Mouse (Mus musculus): ENCODE results near the gene Ccnd3. TPM values are rescaled to one million over a fixed set of nuclear protein-coding genes. Genes with fewer than 3 reads are reported as not detected.

The Ccnd3 gene
- polyA plus RNA-seq, 1 experiment from 2014 or later, result 59.8 TPM

DNA sequence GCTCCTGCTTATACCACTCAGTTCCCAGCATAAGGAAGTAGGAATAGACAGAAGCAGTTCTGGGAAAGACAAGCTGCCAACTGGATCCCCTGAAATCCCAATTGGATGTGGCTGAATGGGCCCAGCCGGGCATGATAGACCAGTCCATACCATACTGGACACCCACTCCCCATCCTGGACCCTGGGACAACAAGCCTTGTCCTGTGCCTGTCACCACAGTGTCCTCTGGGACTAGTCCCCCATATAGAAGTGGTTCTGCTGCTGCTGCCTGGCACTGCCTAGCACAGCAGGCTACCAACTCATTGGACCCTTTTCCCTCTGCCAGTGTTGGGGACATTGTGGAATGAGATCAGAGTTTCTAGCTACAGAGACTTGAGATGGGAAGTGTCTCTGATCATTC is 1.2 kb downstream of the Ccnd3 start:
- peaks cover 17% of the 10 kb centered on the region for H3K4me1 ChIP-seq
- H3K4me2 ChIP-seq (replicated peaks), result no peak overlapping the region
- H3K9ac ChIP-seq (replicated peaks), result no peak overlapping the region
- ATAC-seq (replicated peaks), result no peak
- no peak overlapping the region for H3K4me3 ChIP-seq
- H3K9me3 ChIP-seq, result no peaks in the 10 kb centered on the region
- no peak overlapping the region for H3K27ac ChIP-seq (replicated peaks)
- WGBS, result 86% methylated on average over 1 of the region's 1 CpGs
- no peaks in the 10 kb centered on the region for H3K36me3 ChIP-seq
- H3K27me3 ChIP-seq, result no peaks in the 10 kb centered on the region; the same call in 1 of the 2 replicates

DNA sequence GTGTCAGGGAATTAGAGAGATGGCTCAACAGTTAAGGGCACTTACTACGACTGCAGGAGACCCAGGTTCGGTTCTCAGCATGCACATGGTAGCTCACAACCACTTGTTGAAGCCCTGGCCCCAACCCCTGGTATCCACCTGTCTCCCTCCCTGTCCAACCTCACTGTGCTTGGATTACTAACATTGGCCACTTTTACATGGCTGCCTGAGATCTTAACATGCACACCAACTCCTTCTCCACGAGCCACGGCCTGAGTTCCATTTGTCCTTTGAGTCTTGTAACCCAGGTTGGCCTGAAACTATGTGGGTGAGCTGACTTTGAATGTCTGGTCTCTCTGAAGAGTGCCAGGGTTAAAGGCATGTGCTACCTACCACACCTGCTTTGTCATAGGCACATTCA is 1.8 kb downstream of the Ccnd3 start:
- Histone ChIP-seq H3K9ac (replicated peaks) (no peak overlapping the region), H3K36me3 (no peaks in the 10 kb centered on the region), H3K27ac (replicated peaks) (no peak overlapping the region), H3K4me3 (no peak overlapping the region), H3K4me1 (peaks cover 17% of the 10 kb centered on the region), H3K27me3 (no peaks in the 10 kb centered on the region; the same call in 1 of the 2 replicates), H3K9me3 (no peaks in the 10 kb centered on the region), H3K4me2 (replicated peaks) (no peak overlapping the region)
- ATAC-seq (replicated peaks), result no peak
- 92% methylated on average over 4 of the region's 4 CpGs for WGBS

DNA sequence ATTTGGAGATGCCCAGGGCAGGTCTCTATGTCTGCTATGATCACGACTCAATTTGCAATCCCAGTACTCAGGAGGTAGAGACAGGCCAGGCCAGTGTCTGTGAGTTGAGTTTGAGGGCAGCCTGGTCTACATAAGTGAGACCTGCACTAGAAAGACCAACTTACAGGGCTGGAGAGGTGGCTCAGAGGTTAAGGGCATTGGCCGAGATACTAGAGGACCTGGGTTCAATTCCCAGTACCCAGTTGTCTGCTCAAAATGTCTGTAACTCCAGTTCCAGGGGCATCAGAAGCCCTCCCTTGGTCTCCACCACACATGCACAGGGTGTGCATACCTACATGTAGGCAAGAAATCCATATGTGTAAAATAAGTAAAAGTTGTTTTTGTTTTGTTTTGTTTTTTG is 2.7 kb downstream of the Ccnd3 start:
- Histone ChIP-seq H3K4me3 (no peak overlapping the region), H3K9me3 (no peaks in the 10 kb centered on the region), H3K4me2 (replicated peaks) (no peak overlapping the region), H3K27me3 (no peaks in the 10 kb centered on the region; the same call in 1 of the 2 replicates), H3K36me3 (no peaks in the 10 kb centered on the region), H3K4me1 (peaks cover 17% of the 10 kb centered on the region), H3K9ac (replicated peaks) (no peak overlapping the region), H3K27ac (replicated peaks) (no peak overlapping the region)
- no peak for ATAC-seq (replicated peaks)
- whole genome bisulfite sequencing, result 87% methylated on average over 2 of the region's 2 CpGs

GRCm38 (mm10) chr17:47508012-47508608 is 3.3 kb downstream of the Ccnd3 start:
- 43% methylated on average over 12 of the region's 12 CpGs for WGBS
- no peak overlapping the region for H3K4me3 ChIP-seq
- no peaks in the 10 kb centered on the region; the same call in 1 of the 2 replicates for H3K27me3 ChIP-seq
- ATAC-seq (replicated peaks), result no peak
- H3K27ac ChIP-seq (replicated peaks), result no peak overlapping the region
- H3K9me3 ChIP-seq, result no peaks in the 10 kb centered on the region
- H3K4me1 ChIP-seq, result peaks cover 17% of the 10 kb centered on the region
- no peaks in the 10 kb centered on the region for H3K36me3 ChIP-seq
- H3K4me2 ChIP-seq (replicated peaks), result no peak overlapping the region
- no peak overlapping the region for H3K9ac ChIP-seq (replicated peaks)

DNA sequence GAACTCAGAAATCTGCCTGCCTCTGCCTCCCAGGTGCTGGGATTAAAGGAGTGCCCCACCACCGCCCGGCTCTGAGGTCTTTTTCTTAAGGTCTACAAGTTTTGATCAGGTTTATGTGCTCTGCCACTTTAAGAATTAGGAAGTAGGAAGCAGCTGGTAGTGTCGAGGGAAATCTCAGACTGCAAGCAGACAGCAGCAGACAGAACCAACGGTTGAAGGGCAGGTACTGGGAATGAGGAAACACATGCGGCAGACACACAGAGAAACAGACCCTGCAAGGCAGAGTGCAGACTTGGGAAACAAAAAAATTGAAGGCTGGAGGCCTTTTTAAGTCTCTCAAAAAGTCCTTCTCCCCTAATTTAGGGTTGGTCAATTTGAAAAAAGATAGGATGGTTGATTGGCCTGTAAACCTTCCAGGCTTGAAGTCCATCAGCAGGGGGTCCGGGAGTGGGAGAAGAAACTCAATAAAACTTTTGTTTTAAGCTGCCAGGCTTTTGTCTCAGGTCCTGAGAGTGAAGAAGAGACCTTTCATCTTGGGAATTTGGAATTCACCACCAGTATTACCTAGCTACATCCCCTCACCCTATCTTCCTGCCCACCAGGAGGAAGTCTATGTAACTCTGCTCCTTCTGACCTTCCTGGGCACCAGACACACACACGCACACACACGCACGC is 4.3 kb downstream of the Ccnd3 start:
- 58% methylated on average over 9 of the region's 9 CpGs for WGBS
- ATAC-seq (replicated peaks), result no peak
- Histone ChIP-seq H3K4me3 (no peak overlapping the region), H3K27me3 (no peaks in the 10 kb centered on the region; the same call in 1 of the 2 replicates), H3K36me3 (no peaks in the 10 kb centered on the region), H3K4me2 (replicated peaks) (no peak overlapping the region), H3K9ac (replicated peaks) (no peak overlapping the region; the same call in 1 of the 2 replicates), H3K27ac (replicated peaks) (no peak overlapping the region), H3K9me3 (no peaks in the 10 kb centered on the region), H3K4me1 (peaks cover 17% of the 10 kb centered on the region)

DNA sequence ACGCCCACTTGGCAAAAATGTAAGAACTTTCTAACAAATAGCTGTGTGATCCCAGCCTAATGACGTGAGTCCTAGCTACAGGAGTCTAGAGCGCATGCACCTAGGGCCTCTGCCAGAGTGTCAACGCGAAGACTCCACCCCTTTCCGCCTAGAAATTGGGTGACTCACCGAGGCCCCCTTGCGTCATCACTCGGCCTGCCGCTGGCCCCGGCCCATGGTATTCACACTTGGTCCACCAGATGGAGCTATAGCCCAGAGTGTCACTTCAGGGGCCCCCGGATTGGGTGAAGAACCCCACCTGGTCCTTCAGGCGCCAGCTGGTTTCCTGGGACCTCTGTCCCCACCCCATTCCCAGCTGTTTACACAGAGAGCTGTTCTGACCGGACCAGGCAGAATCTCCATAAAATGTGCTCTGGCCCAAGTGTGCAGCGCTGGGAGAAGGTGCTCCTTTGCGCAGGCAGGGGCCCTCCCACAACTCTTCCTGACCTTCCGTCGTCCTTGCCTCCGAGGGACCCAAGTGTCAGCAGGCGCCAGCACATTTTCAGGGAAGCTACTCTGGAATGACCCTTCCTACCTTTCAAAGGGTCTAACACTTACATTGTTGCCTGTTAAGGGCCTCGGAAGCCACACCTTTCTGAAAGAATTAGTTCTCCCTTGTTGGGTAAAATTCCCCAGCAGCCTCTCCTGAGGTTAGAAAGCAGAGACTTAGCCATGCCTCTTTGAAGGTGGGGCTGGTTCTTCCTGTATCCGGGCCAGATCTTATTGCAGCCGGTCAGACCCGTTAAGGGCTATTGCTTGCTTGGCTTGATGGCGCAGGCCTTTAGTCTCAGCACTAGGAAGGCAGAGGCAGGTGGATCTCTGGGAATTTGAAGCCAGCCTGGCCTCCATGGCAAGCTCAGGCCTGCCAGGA is 6.5 kb downstream of the Ccnd3 start:
- Histone ChIP-seq H3K4me3 (peak overlapping the region; percentile 6; the same call in 1 of the 2 replicates), H3K9me3 (no peaks in the 10 kb centered on the region), H3K4me1 (peaks cover 13% of the 10 kb centered on the region), H3K27ac (replicated peaks) (peak overlapping the region; percentile 49; the same call in 1 of the 2 replicates), H3K4me2 (replicated peaks) (peak overlapping the region; percentile 28), H3K36me3 (no peaks in the 10 kb centered on the region), H3K9ac (replicated peaks) (no peak overlapping the region), H3K27me3 (no peaks in the 10 kb centered on the region)
- peak; percentile 85 for ATAC-seq (replicated peaks)
- WGBS, result 19% methylated on average over 25 of the region's 25 CpGs

DNA sequence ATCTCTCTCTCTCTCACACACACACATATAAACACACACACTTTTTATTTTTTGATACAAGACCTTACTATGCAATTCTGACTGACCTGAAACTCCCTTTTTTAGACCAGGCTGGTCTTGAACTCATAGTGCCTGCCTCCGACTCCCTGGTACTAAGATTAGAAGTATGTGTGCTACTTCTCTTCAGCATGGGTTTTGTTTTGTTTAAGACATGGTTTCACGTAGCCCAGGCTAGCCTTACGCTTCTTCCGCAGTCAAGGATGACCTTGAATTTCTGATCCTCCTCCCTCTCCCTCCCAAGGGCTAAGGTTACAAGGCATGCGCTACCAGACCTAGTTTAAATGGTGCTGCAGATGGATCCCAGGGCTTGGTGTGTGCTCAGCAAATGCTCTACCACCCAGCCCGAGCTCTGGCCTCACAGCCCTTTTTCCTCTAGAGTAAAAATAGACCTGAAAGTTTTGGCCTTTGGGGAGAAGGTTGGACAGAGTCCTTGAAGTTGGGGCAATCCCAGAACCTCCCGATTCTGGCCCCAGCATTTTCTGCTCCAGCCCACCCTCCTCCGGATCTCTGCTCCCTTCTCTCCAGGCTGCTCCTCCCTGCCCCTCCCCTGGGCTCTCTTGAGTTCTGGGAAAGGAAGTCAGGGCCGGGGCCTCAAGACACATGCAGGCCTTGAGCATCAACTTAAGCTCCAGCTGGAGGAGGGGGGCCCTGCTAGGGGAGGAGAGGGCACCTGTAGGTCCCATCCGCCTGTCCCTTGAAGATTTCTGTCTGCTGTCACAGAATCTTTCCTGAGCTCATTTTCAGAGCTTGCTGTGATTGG is 8.3 kb downstream of the Ccnd3 start:
- peaks cover 9% of the 10 kb centered on the region for H3K4me1 ChIP-seq
- no peaks in the 10 kb centered on the region for H3K9me3 ChIP-seq
- no peak overlapping the region for H3K27ac ChIP-seq (replicated peaks)
- no peak for ATAC-seq (replicated peaks)
- no peaks in the 10 kb centered on the region for H3K36me3 ChIP-seq
- H3K27me3 ChIP-seq, result no peaks in the 10 kb centered on the region
- H3K4me2 ChIP-seq (replicated peaks), result no peak overlapping the region
- WGBS, result 74% methylated on average over 10 of the region's 10 CpGs
- no peak overlapping the region for H3K4me3 ChIP-seq
- no peak overlapping the region for H3K9ac ChIP-seq (replicated peaks)

- Histone ChIP-seq H3K36me3 (no peaks in the 10 kb centered on the region), H3K9me3 (no peaks in the 10 kb centered on the region), H3K4me1 (peaks cover 8% of the 10 kb centered on the region; the same call in 1 of the 2 replicates), H3K9ac (replicated peaks) (no peak overlapping the region), H3K4me2 (replicated peaks) (no peak overlapping the region), H3K4me3 (no peak overlapping the region), H3K27me3 (no peaks in the 10 kb centered on the region), H3K27ac (replicated peaks) (no peak overlapping the region)
- WGBS, result 84% methylated on average over 7 of the region's 7 CpGs
- ATAC-seq (replicated peaks), result no peak
Measured at GRCm38 (mm10) chr17:47515180-47515844, 10.5 kb downstream of the Ccnd3 start.

DNA sequence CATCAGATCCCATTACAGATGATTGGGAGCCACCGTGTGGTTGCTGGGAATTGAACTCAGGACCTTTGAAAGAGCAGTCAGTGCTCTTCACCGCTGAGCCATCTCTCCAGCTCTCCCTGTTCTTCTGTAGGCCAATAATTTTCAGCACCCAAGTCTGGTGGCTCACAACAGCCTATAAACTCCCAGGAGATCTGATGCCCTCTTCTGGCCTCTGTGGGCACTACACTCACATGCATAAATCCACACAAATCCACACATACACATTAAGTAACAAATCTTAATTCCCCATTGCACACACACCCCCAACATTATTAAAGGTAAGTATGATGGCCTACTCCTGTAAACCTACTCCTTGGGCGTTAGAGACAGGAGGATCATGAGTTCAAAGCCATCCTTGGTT is 11.4 kb downstream of the Ccnd3 start:
- Histone ChIP-seq H3K4me2 (replicated peaks) (no peak overlapping the region), H3K27me3 (no peaks in the 10 kb centered on the region), H3K4me3 (no peak overlapping the region), H3K9me3 (no peaks in the 10 kb centered on the region), H3K9ac (replicated peaks) (no peak overlapping the region), H3K4me1 (peaks cover 4% of the 10 kb centered on the region), H3K36me3 (no peaks in the 10 kb centered on the region), H3K27ac (replicated peaks) (no peak overlapping the region)
- no peak for ATAC-seq (replicated peaks)
- WGBS, result 91% methylated on average over 3 of the region's 3 CpGs

GRCm38 (mm10) chr17:47518205-47518604 is 13.4 kb downstream of the Ccnd3 start:
- Histone ChIP-seq H3K4me2 (replicated peaks) (no peak overlapping the region), H3K27me3 (no peaks in the 10 kb centered on the region), H3K4me3 (no peak overlapping the region), H3K9me3 (no peaks in the 10 kb centered on the region), H3K27ac (replicated peaks) (peak overlapping the region; percentile 21; the same call in 1 of the 2 replicates), H3K9ac (replicated peaks) (no peak overlapping the region), H3K36me3 (no peaks in the 10 kb centered on the region), H3K4me1 (peaks cover 13% of the 10 kb centered on the region)
- ATAC-seq (replicated peaks), result no peak
- WGBS, result 26% methylated on average over 8 of the region's 8 CpGs
